Mouse (Mus musculus): ENCODE measurements at regions not wholly inside any gene's neighbourhood (a gene's known extent, or its start where the extent isn't known, plus 50 kb on each side); places are given as distances from the start of the nearest gene placed in this dataset.
A peak's percentile ranks its signal among the peaks of the same experiment; 100 is the strongest.
"Not testable (repeated sequence)": the region's sequence is repeated elsewhere in the genome, so short reads cannot be mapped to it uniquely, and the experiment has no call there.

GRCm38 (mm10) chr4:84137171-84137919, 537.7 kb downstream of the Bnc2 start:
- peak in 1 of 2 experiments; percentile 9 for DNase-seq (ENCODE audit: low spot score in 2 of 2)
- intact Hi-C loops (cut with DNase I) = no loop called here

GRCm38 (mm10) chr4:84149149-84150050, 525.7 kb downstream of the Bnc2 start:
- intact Hi-C loops (cut with DNase I) = no loop called here

GRCm38 (mm10) chr4:84150698-84151097, 524.4 kb downstream of the Bnc2 start:
- DNase-seq (ENCODE audit: low spot score in 2 of 2) = peak in 1 of 2 experiments; percentile 31
- intact Hi-C loops (cut with DNase I) = no loop called here

More at GRCm38 (mm10) chr4:84149149-84150050, 525.7 kb downstream of the Bnc2 start:
- no peak for DNase-seq (ENCODE audit: low spot score in 2 of 2)

GRCm38 (mm10) chr4:84151247-84151646, 523.8 kb downstream of the Bnc2 start:
- intact Hi-C loops (cut with DNase I) = no loop called here
- no peak for DNase-seq (ENCODE audit: low spot score in 2 of 2)

- intact Hi-C loops (cut with DNase I) = no loop called here
- peak in 1 of 2 experiments; percentile 6 for DNase-seq (ENCODE audit: low spot score in 2 of 2)
Observed at GRCm38 (mm10) chr4:84151971-84152450, 523.1 kb downstream of the Bnc2 start.

- intact Hi-C loops (cut with DNase I) = no loop called here
- no peak for DNase-seq (ENCODE audit: low spot score in 2 of 2)
Observed at GRCm38 (mm10) chr4:84153571-84153970, 521.5 kb downstream of the Bnc2 start.

- intact Hi-C loops (cut with DNase I) = no loop called here
- no peak for DNase-seq (ENCODE audit: low spot score in 2 of 2)
Observed at GRCm38 (mm10) chr4:84157911-84158647, 517.0 kb downstream of the Bnc2 start.

GRCm38 (mm10) chr4:84163362-84163761, 511.7 kb downstream of the Bnc2 start:
- intact Hi-C loops (cut with DNase I) = no loop called here

GRCm38 (mm10) chr4:84165256-84165655, 509.8 kb downstream of the Bnc2 start:
- DNase-seq (ENCODE audit: low spot score in 2 of 2) = no peak
- intact Hi-C loops (cut with DNase I) = no loop called here

More at GRCm38 (mm10) chr4:84163362-84163761, 511.7 kb downstream of the Bnc2 start:
- DNase-seq (ENCODE audit: low spot score in 2 of 2) = no peak

- no peak for DNase-seq (ENCODE audit: low spot score in 2 of 2)
- intact Hi-C loops (cut with DNase I) = no loop called here
Observed at GRCm38 (mm10) chr4:84172841-84173240, 502.2 kb downstream of the Bnc2 start.

GRCm38 (mm10) chr4:84173441-84173840, 501.6 kb downstream of the Bnc2 start:
- intact Hi-C loops (cut with DNase I) = no loop called here
- no peak for DNase-seq (ENCODE audit: low spot score in 2 of 2)

- DNase-seq (ENCODE audit: low spot score in 2 of 2); intact Hi-C loops (cut with DNase I): not testable (repeated sequence)
Observed at GRCm38 (mm10) chr4:84176457-84176856, 498.6 kb downstream of the Bnc2 start.

- intact Hi-C loops (cut with DNase I) = no loop called here
- DNase-seq (ENCODE audit: low spot score in 2 of 2) = no peak
Observed at GRCm38 (mm10) chr4:84177827-84178226, 497.2 kb downstream of the Bnc2 start.

GRCm38 (mm10) chr4:84184436-84184835, 490.6 kb downstream of the Bnc2 start:
- no peak for DNase-seq (ENCODE audit: low spot score in 2 of 2)
- intact Hi-C loops (cut with DNase I) = no loop called here

- DNase-seq (ENCODE audit: low spot score in 2 of 2) = no peak
- intact Hi-C loops (cut with DNase I) = no loop called here
Observed at GRCm38 (mm10) chr4:84184844-84185243, 490.2 kb downstream of the Bnc2 start.

- no peak for DNase-seq (ENCODE audit: low spot score in 2 of 2)
- intact Hi-C loops (cut with DNase I) = no loop called here
Observed at GRCm38 (mm10) chr4:84189315-84189714, 485.8 kb downstream of the Bnc2 start.

- intact Hi-C loops (cut with DNase I) = no loop called here
- no peak for DNase-seq (ENCODE audit: low spot score in 2 of 2)
Observed at GRCm38 (mm10) chr4:84191303-84191702, 483.8 kb downstream of the Bnc2 start.

GRCm38 (mm10) chr4:84192301-84192700, 482.8 kb downstream of the Bnc2 start:
- intact Hi-C loops (cut with DNase I) = no loop called here
- no peak for DNase-seq (ENCODE audit: low spot score in 2 of 2)

GRCm38 (mm10) chr4:84196732-84197131, 478.3 kb downstream of the Bnc2 start:
- no peak for DNase-seq (ENCODE audit: low spot score in 2 of 2)
- intact Hi-C loops (cut with DNase I) = no loop called here

- intact Hi-C loops (cut with DNase I) = no loop called here
- no peak for DNase-seq (ENCODE audit: low spot score in 2 of 2)
Observed at GRCm38 (mm10) chr4:84198176-84198575, 476.9 kb downstream of the Bnc2 start.
